Mouse (Mus musculus) layer of hippocampus, adult 11-12 months (tissue): ENCODE measurements around the gene Ltb4r1.
A peak's percentile ranks its signal among the peaks of the same experiment; 100 is the strongest.

Experiments used
- DNase-seq: peaks from one replicate; pipeline ENCODE4 v3.0.0; 2022; ENCODE audit warnings: low spot score

The Ltb4r1 gene

DNA sequence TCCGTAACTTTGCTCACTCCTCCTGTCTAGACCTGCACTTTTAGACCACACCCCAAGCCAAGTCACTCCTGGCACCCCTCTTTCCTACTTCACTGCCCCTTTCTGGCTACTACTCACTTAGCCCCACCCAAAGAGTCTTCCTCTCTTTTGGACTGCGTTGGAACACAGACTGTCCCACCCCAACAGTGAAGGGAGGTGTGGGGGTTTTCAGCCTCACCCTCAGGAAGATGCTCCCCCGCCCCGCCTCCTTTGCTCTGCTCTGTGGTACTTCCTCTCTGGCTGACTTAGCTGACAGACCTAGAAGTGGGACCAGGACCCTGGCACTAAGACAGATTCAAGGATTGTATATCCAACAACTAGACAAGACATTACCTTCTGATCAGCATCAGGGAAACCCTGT, at the start of gene Ltb4r1:
TSS of gene Ltb4r1 (plus strand) at position 267 of the 400 bp plus-strand sequence.
- DNase-seq = no peak

DNA sequence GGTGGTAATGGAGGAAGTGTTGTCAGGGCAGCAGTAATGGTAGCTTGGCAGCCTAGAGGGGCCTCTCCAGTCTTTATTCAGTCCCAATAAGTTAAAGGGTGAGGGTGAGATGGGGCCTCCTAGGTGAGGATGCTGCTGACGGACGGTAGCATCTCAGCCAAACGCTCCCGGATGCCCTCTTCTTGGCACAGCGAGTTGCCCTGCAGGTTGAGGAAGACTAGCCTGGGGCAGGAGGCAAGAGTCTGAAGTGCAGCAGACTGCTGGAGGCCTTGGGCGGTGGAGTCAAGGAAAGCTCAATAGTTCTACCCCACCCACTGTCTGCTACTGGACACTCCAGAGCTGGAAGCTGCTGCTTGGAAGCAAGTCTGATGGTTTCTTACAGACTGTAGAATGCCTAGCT, 49.5 kb upstream of the Ltb4r1 start:
- no peak for DNase-seq

DNA sequence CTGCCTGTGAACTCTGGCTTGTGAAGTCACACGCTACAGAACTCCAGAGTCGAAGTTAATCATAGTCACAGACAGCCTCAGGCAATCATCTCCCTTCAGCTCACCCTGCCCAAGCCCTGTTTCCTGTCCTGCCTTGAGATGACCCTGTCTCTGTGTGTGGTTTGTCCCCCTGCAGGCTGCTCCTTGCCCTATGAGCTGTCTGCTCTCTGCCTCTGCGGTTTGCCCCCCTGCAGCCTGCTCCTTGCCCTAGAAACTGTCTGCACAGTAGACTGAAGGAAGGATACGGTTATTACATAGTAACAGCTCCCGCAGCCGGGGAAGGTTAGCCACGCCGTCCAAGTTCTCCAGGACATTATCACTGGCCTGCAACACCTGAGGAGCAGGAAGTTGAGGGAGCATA, 48.9 kb upstream of the Ltb4r1 start:
- DNase-seq = no peak

DNA sequence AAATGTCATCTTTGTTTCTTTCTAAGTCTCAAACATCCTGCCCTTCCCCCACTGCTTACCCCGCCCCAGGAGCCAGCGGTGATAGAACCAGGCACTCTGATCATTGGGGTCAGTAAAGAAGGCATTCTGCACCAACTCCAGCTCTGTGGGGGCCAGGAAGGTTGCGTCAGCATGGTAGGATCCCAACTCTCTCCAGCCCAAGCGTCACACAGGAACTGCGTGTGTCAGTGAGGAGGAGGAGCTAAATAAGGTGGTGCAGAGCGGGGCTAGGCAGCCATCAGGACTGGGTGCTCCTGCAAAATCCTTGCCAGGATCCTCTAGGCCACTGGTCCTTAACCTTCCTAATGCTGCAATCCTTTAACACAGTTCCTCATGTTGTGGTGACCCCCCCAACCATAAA, 46.0 kb upstream of the Ltb4r1 start:
- DNase-seq = no peak

DNA sequence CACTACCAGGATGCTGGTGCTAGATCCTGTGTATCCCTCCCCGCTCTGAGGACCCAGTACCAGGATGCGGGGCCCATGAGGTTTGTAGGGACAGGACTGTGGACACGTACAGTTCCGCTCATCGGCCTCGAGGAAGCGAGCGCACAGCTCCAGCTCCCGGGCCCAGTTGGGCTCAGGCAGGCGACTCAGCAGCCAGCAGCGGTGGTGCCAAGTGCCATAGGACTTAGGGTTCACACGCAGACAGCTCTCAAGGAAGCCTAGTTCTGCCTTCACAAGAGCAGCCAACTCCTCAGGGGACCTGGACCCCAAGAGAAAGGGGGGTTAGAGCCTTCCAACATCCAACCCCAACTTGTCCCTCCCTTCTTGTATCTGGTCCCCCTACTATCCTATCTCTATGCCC, 45.1 kb upstream of the Ltb4r1 start:
- no peak for DNase-seq

DNA sequence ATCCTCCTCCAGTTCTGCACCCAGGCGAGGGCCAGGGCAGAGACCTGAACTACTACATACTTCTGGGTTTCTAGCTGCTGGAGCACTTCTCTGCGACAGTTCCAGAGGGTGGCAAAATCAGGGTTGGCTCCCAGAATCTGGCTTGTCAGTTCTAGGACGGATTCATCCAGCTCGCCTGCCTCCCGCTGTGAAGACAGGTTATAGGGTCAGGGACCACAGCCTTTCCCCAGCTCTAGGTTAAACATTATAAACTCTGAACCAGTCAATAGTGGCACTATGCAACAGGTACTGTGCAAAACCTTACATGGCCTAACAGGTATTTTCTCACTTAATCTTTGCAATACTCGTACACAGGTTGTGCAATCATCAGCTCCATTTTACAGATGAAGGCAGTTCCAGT, 44.7 kb upstream of the Ltb4r1 start:
- no peak for DNase-seq

DNA sequence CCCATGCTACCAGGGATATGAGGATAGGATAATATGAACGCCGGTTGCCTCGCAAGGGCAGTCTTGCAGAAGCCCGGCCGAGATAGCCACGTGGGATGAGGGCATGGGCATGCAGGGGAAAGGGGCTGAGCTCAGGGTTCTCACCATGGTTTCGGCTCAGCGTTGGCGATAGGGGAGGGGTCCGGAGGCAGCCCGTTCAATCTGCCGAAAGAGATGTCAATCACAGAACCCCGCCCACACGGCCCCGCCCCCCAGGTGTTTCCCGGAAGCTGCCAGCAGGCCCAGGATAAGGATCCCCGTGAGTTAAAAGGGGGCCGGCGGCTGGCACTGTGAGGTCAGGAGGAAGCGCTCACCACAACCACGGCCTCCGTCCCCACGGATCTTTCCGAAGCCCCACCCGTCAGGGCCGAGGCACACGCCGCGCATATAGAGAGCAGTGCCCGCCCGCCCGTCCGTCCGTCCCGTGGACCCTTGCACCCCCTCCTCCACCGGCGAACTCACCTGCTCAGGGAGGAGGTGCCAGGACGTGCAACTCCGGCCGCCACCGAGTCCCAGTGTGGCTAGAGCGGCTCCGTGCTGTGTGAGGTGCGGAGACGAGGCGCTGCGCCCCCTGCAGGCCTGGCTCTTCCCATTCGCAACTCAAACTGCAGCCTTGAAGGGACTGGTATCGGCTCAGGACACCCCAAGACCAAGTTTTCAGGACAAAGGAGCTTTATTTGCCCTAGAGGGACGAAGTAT, 43.9 kb upstream of the Ltb4r1 start, which contains the start of gene Rabggta:
TSS of gene Rabggta (minus strand) at position 564 of the 738 bp plus-strand sequence.
- DNase-seq = peak; percentile 95

DNA sequence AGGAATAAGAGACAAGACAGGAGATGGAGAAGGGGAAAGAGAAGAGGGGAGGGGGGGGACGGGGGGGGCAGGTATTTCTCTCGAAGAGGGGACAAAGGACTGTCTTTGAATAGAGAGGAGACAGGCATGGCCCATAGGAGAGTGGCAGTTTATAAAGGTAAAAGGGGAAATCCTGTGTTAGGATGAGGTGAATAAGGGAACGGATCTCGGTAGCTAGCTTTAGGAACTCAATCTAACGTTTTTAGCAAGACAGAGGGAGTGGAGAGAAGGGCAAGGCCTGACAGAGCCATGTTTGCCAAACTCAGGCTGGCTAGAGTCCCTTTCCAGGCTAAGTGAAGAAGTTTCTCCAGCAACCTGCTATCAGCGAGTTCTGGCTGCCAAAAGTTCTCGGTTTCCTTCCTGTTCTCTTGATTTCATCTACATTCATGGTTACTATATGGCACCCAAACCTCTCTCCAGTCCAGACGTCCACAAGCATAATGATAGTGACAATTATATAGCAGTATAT, 43.3 kb upstream of the Ltb4r1 start:
- no peak for DNase-seq

DNA sequence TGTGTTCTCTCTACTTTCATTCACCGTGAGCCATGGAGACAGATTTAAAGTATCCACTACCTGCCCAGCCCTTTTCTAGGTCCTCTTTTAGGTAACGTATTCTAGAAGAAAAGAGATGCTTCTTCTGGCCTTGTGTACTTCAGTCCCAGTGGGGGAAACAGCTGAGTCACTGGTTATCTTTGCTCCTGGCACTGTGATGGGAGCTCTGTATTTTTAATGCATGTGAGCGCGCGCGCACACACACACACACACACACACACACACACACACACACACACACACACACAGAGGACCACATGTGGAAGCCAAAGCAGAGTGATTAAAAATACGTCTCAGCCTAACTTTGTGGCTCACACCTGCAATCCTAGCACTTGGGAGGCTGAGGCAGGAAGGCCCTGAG, 42.3 kb upstream of the Ltb4r1 start:
- no peak for DNase-seq

DNA sequence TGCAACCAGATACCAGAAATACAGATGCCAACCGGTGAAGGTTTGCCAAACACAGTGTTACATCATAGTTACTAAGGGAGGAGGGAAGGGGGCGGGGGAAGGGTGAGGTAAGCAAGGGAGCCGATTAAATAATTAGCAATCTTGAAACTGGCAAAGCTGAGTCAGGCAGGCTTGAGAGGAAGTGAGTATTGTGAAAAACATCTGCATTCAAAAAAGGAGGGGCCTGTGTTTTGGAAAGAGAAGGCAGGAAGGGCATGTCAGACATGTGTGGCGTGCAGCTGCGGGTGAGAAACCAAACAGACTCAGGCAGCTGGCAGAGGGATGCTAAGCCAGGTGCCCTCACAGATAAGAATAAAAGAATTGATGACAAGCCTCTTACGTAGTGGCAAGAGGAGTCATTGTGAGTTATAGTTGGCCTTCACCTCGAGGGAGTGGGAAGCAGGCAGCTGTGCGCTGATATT, 41.3 kb upstream of the Ltb4r1 start:
- no peak for DNase-seq

DNA sequence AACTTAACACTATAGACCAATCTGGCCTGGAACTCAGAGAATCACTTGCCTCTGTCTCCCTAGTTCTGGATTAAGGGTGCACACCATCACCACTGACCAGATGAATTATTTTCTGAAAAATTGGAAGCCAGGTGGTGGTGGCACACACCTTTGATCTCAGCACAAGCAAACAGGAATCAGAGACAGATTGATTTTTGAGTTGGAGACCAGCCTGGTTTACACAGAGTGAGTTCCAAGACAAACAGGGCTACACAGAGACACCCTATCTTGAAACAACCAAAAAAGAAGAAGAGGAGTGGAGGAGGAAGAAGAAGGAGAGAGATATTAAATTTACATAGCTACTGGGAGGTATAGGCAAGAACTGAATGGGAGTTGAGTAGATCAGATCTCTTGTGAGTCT, 39.5 kb upstream of the Ltb4r1 start:
- no peak for DNase-seq

DNA sequence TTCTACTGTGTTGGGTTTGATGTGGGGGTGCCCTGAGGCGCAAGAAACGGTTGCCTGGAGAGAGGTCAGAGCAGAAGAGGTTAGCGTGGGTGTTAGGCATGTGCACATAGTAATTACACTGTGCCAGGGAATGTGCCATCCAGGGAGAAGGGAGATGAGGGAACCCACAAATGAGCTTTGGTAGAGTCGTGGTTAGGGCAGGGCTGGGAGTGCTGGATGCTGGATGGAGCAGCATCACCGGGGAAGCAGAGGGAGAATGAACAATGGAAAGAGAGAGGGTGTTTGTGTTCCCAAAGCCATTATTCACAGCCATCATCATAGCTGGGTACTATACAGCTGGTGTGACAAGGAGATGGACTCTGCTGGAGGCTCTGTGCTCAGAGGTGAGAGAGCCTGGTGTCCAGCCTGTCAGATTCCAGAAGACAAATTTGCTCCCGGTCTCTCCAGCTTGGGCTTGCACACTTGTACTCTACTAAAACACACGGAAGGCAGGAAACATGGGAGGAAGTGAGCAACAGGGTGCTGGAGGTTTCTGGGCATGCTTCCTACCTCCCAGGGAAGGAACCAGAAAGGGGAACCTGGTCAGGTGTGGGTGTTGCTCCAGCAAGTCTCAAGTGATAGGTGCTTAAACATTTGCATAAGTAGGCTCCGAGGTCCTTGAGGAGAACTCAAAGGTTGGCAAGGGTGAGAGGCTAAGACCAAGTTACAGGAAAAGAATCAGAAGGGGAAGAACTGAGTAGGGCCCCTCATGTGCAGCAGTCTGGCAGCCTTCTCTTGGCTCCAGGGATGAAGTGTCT, 37.7 kb upstream of the Ltb4r1 start:
- DNase-seq = no peak

DNA sequence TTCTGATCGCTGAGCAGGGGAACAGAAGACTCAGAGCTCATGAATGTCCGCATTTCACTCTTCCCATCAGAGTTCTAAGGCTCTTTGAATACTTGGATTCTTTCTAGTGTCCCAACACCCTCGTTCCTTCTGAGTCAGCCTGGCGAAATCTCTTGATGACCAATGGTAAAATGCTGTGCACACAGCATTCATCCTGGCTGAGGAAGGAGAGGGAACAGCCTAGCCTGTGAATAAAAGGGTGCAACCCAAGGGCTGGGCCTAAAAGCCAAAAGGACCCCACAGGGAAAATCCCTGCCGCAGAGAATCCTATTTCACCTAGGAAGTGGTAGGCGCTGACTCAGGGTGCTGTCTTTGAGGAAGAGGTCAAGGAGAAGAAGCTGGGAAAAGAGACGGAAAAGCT, 35.6 kb upstream of the Ltb4r1 start:
- no peak for DNase-seq

DNA sequence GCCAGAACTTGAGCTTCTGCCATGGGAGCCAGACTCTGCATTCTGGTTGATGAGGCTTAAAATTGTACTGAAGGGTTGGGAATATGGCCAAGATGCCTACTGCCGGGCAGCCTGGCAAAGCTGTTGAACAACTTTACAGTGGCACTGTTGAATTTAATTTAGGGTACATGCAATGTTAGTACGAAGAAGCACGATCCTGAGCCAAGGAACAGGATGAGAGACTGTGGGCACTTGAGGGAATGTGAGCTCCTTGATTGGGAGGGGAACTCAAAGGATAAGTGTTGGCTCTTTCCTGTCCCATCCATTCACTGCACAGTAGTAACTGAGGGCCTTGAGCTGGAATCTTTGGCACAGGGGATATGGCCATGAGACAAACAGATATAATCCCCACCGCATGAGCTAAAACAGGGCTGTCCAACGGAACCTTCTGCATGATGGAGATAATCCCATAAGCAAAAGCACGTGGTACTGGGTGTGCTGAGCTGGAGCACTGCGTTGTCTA, 35.2 kb upstream of the Ltb4r1 start:
- DNase-seq = peak; percentile 37

DNA sequence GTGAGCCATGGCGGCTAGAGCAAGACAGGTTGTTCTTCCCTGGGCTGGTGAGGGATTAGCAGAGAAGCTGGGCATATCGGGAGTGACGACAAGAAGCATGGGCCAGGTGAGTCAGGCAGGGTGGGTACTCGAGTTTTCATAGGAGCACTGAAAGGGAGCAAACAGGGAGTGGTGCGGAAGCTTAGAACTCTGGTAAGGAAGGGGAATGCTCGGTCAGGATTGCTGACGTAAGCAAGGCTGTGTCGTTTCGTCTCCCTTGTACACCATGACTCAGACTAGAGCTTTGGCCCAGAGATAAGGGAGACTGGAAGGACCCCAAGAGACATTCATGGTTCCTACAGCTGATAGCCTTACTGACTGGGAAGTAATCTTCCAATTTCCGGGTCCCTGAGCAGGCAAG, 31.9 kb upstream of the Ltb4r1 start:
- DNase-seq = no peak

DNA sequence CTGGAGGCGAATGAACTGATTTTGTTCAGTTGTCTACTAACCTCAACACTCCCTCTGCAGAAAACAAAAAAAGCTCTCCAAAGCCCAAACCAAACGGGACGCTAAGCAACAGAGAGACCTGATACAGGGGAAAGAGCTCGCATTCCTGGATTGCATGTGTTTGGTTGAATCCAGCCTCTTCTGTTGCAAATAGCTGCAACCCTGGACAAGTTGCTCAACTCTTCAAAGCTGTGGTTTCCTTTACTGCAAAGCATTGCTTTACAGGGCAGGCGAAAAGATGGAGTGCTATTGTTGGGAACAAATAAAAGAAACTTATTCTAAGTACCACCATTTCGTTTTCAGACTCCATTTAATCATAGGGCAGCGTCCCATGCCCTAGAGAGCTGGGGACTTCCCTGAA, 30.9 kb upstream of the Ltb4r1 start:
- no peak for DNase-seq

DNA sequence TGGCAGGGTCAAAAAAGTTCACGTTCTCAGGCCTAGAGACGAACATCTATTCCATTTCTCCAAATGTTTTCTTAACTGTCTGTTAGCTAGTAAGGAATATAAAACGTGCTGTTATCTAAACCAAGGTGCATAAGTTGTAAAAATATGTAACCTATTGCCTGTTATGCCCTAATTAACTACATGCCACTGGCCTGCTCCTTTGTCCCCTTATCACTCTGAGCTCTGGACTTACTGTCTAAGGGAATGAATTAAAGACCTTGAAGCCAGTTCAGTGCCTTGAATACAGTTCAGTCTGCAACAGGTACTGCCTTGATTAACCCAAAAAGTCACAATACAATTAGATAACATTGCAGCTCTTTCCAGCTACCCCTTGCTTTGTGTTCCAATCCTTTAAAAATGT, 30.4 kb upstream of the Ltb4r1 start:
- DNase-seq = no peak

DNA sequence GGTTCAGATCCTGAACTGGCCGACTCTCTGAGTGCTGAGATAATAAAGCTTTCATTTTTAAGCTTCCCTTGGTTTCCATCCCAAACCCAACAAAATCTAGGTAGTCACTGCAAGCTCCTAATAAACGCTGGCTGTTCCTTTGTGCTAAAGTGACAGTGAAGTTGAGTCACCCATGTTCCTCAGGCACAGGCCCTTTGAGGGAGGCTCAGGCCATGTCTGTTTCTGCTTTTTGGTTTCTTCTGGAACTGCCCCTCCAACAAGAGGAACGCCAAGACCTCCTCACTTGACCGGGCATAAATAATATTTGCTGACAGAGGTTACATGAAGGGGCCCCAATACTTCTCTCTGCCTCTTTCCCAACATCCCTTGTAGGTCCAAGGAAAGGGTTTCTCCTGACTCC, 30.0 kb upstream of the Ltb4r1 start:
- no peak for DNase-seq

DNA sequence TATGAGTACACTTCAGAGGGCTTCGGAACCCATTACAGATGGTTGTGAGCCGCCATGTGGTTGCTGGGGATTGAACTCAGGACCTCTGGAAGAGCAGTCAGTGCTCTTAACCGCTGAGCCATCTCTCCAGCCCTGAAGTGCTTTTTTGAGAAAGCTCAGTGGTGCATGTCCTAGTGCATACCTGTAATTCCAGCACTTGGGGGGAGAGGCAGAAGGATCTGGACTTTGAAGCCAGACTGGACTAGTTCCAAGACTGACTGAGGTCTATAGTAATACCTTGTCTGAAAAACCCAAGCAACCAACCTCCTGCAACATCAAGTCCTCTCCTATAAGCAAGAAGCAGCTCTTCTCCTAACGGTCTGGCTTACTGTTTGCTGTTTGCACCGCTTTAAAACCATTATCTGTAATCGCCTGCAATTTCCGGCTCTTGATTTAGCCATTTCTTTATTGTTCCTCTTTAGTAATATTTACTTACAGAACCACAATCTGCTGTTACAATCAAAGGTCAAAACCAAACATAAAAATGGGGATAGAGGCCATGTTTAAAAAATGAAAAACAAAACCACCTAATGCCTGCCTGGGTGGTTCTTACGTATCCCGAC, 28.6 kb upstream of the Ltb4r1 start:
- no peak for DNase-seq

DNA sequence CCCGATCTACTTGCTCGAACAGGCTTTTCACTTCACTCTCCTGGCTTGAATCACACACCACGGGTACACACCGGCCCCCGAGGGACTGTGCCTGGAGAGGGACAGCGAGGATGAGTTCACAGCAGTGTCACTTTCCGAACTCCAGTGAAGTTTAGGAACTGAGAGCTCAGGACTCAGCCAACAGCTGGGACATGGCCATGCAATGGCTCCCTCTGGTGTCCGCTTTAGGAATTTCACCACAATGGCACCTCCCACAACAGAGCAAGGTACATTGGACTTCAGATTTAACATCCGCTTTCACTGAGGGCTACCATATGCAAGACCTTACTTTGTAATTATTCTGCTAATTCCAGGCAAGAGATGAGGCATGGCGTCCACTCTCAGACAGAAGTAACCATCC, 22.1 kb upstream of the Ltb4r1 start:
- peak; percentile 89 for DNase-seq

DNA sequence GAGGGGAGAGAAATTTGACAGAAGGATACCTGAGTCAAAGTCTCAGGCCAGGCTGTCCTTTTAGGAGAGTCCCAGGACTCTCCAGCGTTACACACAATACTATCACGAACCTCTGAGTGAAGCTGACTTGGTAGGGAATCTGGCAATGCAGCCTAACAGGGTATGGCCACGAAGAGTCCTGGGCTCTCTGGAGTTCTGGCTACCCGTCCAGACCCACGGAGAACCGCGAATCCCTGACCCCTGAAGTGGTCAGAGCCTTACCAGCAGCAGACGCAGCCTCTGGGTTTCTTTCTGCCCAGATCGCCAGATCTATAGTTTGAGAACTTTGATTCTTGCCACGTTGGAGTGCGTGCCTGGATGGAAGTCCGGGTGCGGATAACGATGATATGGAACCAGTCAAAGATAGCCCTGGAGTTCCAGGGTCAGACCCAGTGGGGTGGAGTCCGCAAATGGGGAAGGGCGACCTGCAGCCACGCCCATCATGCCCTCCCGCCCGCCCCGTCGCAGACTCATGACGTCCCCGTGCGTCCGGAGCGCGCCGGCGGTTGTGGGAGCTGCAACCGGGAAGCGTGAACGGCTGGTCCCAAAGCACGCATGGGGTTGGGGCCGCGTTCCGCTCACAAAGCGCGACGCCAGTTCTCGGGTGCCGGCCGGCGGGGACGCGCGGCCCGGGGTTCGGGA, 20.4 kb upstream of the Ltb4r1 start, which contains the start of the genes Dhrs1 and Nop9:
TSS of gene Dhrs1 (minus strand) at position 511 of the 681 bp plus-strand sequence.
TSS of gene Nop9 (plus strand) at position 514 of the 681 bp plus-strand sequence.
- peak; percentile 83 for DNase-seq

DNA sequence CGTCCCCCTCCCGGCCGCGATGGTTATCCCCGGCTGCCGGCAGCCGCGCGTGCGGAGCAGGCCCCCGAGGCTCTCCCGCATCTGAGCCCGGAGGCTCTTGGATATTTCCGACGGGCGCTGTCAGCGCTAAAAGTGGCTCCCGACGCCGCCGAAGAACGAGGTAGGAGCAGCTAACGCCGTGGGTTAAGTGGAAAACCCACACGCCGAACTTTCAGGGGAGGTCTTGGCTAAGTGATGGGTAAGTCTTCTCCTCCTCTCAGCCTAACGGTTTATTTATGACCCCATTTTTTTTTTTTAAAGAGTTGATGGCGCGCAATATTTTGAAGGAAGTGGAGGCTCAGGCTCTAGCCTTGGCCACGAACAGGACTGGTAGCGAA, 19.9 kb upstream of the Ltb4r1 start:
- no peak for DNase-seq
